Mouse (Mus musculus): Measurements from ENCODE around the gene Gnptg.
A peak's percentile ranks its signal among the peaks of the same experiment; 100 is the strongest.

Gnptg gene

DNA sequence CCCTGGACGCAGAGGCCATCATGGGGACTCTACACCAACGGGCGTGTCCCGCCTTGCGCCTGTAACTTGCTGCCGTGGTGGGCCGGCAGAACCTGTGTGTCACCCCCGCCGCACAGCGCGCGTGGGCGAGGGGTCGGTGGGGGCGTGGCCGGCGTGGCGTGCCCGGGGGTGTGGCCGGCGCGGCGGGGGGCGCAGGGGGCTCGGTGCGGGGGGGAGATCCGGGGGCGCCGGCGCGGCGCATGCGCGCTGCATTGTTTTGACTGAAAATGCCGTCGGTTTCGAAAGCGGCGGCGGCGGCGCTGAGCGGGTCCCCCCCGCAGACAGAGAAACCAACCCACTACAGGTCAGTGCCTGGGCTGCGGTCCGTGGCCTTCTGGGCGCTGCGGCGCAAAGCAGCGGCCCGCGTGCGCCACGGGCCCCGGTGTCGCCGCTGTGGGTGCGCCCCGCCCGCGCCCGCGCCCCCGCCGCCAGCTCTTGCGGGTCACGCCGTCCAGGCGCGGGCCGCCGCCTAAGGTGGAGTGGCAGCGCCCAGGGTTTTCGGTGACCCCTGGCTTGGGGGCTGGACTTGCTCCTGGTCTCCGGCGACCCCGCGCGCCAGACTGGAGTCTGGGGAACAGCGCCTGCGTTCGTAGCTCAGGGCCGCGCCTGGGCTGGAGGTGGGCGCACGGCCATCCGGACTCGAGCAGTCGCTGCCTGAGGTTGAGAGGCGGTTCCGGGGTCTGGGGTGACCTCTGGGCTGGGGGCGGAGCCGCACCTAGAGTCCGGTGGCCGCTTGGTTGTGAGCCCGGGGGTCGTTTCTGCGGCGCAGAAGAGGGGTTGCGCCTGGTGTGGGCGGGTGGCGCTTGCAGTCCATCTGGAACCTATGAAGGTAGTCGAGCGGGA, 51.5 kb downstream of the Gnptg start, which contains the start of gene Unkl:
Unkl (plus strand) TSS at position 248 of the 882 bp plus-strand sequence.
- DNase-seq: peak; percentile 69

DNA sequence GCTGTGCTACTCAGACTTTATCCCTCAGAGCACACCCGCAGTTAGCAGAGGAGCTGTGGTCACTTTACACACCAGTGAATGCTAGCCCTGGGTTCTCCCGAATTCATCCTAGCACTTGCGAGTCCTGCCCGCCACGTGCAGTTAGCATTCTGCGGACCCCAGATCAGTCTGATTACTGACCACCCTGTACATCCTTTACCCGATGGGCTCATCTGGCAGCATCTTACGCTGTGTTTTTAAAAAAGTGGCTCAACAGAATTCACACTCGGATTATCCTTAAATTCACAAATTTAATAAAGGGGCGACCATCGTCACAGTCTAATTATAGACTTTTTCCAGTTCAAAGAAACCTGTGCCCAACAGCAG, 52.2 kb downstream of the Gnptg start:
- DNase-seq: no peak

DNA sequence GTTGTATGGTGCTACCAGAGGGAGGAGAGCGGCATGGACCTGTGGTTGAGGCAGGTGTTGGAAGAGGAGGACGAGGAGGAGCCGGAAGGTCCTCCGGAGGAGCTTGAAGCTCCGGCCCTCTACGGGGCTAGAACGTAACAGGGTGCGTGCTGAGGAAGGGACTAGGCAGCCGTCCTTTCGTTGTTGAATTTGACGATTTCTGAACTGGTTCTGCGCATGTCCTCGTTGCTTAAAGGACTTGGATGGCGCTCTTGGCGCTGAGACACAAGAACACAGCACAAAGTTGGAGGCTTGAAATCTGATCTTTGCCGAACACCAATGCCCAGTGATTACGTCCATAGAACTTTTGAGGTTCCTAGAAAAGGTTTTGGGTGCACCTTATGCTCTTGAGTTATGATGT, 55.0 kb downstream of the Gnptg start:
- DNase-seq: no peak

DNA sequence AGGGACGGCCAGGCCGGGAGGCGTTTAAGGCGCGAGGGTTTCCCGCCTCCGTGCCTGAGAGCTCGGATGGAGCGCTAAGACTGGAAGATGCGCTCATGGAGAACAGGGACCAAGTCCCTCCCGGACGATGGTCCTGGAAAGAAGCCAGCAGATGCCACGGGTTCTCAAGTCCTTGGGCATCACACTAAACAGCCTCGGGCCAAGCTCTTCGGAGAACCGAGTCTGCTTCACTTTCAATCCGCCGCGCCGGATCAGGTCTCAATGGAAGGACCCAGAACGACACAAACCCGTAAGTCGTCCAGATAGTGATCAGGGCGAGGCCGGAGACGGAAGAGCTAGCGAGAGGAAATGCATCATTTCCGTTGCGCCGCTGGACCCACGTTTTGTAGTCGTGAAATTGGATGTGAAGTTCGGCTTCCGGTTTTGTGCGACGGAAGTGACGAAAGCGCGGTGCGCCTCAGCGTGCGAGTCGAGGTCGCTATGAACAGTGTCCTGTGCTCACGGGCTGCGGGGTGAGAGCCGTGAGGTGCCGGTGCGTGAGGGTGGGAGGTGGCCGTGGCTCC, 55.7 kb downstream of the Gnptg start, which contains the start of gene BC003965:
BC003965 (plus strand) TSS at position 426 of the 563 bp plus-strand sequence.
- peak; percentile 99 for DNase-seq
